Mouse (Mus musculus) adipose tissue, adult 10 weeks (tissue): ENCODE measurements around the gene Asb10. TPM values are rescaled to one million over a fixed set of nuclear protein-coding genes. Genes with fewer than 3 reads are reported as not detected.

Experiments
- polyA plus RNA-seq: library from polyadenylated mRNA; stranded (reverse); fragments of 350-450 nt; fragmentation: Illumina TruSeq; extraction: RNeasy Lipid Tissue Mini Kit (QIAGEN cat#74804); gene quantifications from one replicate; pipeline ENCODE4 v1.2.3, GENCODE M21; 2014; ENCODE audit warnings: low read depth, low replicate concordance

Asb10 gene
- polyA plus RNA-seq = 0.91 TPM

DNA sequence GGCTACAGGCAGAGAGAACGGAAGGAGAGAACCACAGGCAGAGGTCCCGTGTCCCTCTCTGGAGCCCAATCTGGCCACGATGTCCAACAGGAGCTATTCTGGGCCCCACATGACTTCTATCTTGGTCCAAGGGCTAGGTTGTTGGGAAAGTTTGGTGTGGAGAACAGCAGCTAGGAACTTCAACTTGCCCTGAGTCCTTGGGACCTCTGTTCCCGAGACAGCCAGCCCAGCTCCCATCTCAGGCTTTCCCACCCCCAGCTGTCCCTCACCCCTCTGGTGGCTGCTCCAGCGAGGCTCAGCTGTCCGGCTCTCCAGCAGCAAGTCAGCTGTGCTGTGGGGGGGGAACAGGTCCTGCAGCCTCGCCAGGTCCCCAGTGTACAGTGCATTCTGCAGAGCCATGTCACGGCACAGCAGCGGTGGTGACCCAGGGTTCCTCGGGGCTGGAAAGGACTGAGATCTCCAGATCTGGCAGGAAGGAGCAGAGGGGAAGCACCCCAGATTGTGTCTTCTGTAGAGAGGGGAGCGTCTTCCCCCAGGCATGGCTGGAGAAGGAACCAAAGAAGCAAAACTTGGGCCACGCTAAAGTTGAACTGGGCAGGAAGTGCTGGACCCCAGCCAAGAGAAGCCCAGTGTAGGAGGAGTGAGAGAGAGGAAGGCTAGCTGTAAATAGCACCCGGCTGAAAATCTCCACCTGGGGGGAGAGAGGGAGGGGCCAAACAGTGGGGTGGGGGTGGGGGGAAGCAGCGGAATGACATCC lies at the start of gene Asb10:
Asb10 (minus strand) TSS at position 592 of the 757 bp plus-strand sequence.

GRCm38 (mm10) chr5:24586547-24587199 lies 45.9 kb upstream of the Asb10 start, which contains the start of gene Chpf2:
TSS of gene Chpf2 (plus strand) at chr5:24586741.

GRCm38 (mm10) chr5:24577183-24577929 lies 36.6 kb upstream of the Asb10 start, which contains the start of gene Abcf2:
TSS of gene Abcf2 (minus strand) at chr5:24577467.

DNA sequence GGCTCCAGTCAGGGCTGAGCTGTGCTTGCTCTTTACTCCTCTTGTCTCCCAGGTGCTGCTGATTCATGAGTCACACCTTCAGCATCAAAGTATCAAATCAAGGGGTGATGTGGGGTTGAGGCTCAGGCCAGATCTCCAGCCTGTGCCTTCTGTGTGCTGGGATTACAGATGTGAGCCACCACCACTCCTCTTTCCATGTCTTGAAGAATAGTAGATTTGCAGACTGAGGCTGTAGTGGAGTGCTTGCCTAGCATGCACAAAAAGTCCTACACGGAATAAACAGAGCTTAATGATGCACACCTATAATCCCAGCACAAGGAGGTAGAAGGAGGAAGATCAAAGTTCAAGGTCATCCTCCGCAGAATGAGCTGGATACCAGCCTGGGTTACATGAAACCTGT lies 15.9 kb upstream of the Asb10 start, which contains the start of gene 4931409K22Rik:
4931409K22Rik (minus strand) TSS at position 101 of the 400 bp plus-strand sequence.

DNA sequence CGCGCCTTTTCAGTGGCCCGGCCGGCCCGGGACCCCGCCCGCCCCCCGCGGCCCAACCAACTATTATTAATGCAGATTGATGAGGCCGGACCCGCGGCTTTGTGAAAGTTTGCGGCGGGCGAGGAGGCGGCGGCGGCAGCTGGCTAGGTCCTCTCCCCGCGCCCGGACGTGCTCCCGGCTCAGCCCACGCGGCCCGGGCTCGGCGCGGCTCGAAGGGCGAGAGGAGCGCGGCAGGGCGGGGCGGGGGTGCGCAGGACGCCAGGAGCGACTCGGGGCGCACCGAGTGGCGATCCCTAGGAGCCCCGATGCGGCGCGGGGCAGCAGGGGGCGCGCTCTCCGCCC lies 13.9 kb downstream of the Asb10 start, which contains the start of gene Gbx1:
Gbx1 (minus strand) TSS at position 314 of the 342 bp plus-strand sequence.

Other genes with a start within 250 kb of the Asb10 start
- gene Kcnh2, start 189.4 kb downstream of the Asb10 start, polyA plus RNA-seq = 16.1 TPM
- gene Nos3, start 176.2 kb downstream of the Asb10 start, polyA plus RNA-seq = 9.9 TPM
- gene Atg9b, start 148.8 kb downstream of the Asb10 start, polyA plus RNA-seq = 0.74 TPM
- 36.5 TPM for gene Abcb8, start 147.3 kb downstream of the Asb10 start, polyA plus RNA-seq
- not detected for gene Asic3, start 127.6 kb downstream of the Asb10 start, polyA plus RNA-seq
- gene Cdk5, start 117.4 kb downstream of the Asb10 start, polyA plus RNA-seq = 43.5 TPM
- 48.3 TPM for gene Slc4a2, start 117.1 kb downstream of the Asb10 start, polyA plus RNA-seq
- gene Fastk, start 95.7 kb downstream of the Asb10 start, polyA plus RNA-seq = 58.6 TPM
- gene Tmub1, start 93.1 kb downstream of the Asb10 start, polyA plus RNA-seq = 23.1 TPM
- gene Agap3, start 88.8 kb downstream of the Asb10 start, polyA plus RNA-seq = 51.5 TPM
- gene Gbx1, start 13.8 kb downstream of the Asb10 start, polyA plus RNA-seq = not detected
- 1.3 TPM for gene 4931409K22Rik, start 15.8 kb upstream of the Asb10 start, polyA plus RNA-seq
- 38.6 TPM for gene Abcf2, start 36.5 kb upstream of the Asb10 start, polyA plus RNA-seq
- gene Chpf2, start 45.8 kb upstream of the Asb10 start, polyA plus RNA-seq = 41.2 TPM
- 180 TPM for gene Smarcd3, start 83.4 kb upstream of the Asb10 start, polyA plus RNA-seq
- 54.0 TPM for gene Nub1, start 144.6 kb upstream of the Asb10 start, polyA plus RNA-seq
- 0.34 TPM for gene Wdr86, start 189.7 kb upstream of the Asb10 start, polyA plus RNA-seq
- gene Crygn, start 217.0 kb upstream of the Asb10 start, polyA plus RNA-seq = 1.5 TPM